Mouse (Mus musculus) fibroblast of lung, adult 2 months (primary cell): ENCODE measurements around the gene Gm28230.

ENCODE experiments used
- DNase-seq: peaks from one replicate; pipeline ENCODE4 v3.0.0-alpha.2; 2011; ENCODE audit warnings: low read depth

Gm28230 gene

DNA sequence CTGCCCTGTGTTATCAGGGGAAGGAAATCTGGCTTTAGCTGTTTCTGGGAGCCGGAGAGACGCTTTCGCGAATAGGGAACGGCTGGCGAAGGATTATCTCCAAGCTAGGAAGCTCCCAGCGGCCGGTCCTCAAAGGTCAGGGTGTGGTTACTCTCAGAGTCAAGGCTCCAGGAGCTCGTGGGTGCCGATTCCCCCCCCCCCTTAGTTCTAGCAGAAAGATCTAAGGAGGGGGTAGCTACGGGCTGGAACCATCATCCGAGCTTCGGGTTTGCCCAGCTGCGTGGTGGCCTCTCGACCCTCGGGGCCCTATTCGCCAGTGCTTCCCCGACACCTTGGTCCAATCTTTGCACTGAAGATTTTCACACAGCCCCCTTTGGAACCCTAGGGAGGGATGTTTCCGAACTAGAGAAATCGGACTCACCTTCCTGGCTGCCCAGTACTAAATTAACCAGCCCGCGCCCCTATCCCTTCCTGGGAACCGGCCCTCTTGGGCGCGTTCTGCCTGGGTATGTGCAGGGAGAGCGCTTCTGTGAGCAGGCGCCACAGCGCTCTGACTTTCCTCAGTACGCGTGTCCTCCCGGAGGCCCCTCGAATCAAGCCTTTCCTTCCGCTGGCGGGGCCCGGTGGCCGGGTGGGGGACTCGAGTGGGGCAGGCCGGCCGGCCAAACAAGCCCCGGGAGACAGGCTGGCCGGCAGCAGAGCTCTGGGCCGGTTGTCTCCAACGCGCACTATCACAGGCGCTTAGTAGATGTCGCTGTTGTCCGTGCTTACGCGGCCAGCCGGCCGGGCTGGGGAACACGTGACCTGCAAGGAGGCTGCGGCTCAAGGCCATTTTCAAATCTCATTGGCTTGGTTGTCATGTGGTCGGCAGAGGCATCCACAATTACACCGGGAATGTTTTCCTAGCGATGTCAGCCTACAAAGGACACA is 35.2 kb upstream of the Gm28230 start, which contains the start of gene Hoxd10:
TSS of gene Hoxd10 (plus strand) at position 903 of the 930 bp plus-strand sequence.
- no peak for DNase-seq

- no peak for DNase-seq
Observed at GRCm38 (mm10) chr2:74691995-74692807, 34.3 kb upstream of the Gm28230 start.

- DNase-seq = no peak
Observed at GRCm38 (mm10) chr2:74692808-74693431, 33.6 kb upstream of the Gm28230 start.

GRCm38 (mm10) chr2:74693432-74693827 is 33.1 kb upstream of the Gm28230 start:
- no peak for DNase-seq

- DNase-seq = no peak
Observed at GRCm38 (mm10) chr2:74694066-74694465, 32.5 kb upstream of the Gm28230 start.

- no peak for DNase-seq
Observed at GRCm38 (mm10) chr2:74695383-74695782, 31.1 kb upstream of the Gm28230 start.

DNA sequence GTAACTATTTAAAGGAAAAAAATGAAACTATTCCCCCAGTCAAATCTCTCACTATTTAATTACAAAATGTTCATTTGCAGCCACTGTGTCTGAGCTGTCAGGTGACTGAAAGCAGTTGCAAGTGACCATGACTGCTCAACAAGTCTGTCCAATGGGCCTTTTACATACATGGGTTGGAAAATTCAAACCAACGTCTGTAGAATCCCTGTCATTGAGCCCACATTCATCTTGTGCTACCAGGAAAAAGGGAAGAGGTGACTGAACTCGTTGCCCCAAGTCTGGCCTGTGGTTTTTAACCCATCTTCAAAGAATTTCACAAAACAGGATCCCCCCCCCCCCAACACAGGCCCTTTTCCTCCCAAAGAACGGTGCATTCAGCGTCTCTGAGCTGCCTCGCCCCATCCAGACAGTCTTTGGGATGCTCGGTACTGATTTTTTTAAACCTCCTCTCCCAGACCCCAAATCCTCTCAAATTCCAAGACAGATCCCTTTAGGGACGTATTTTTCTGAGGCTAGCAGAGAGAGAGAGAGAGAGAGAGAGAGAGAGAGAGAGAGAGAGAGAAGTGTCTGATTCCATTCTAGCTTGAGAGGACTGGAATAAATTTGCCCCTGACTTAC is 30.6 kb upstream of the Gm28230 start:
- DNase-seq = no peak

GRCm38 (mm10) chr2:74696442-74697335 is 29.8 kb upstream of the Gm28230 start:
- no peak for DNase-seq

DNA sequence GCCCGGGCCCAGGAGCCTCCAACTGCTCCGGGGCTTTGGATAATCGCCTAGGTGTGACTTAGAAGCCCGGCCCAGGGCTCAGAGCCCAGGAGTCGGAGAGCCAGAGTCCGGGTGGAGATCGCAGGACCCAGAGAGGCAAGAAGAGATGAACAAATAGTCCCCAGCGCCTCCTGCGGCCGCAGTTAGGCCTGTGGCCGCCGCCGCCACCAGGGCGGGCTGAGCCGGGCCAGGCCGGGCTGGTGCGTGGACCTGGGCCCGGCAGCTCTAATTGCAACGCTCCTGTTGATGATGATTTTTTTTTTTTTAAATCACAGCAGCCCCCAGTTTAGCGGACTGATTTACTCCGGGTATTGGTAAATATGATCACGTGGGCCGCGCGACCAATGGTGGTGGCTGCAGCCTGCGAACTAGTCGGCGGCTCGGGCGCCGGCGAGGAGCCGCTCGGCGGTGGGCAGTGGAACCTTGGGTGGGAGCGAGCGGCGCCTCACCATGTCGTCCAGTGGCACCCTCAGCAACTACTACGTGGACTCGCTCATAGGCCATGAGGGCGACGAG is 28.9 kb upstream of the Gm28230 start, which contains the start of gene Hoxd9:
TSS of gene Hoxd9 (plus strand) at position 161 of the 555 bp plus-strand sequence.
- DNase-seq = no peak

DNA sequence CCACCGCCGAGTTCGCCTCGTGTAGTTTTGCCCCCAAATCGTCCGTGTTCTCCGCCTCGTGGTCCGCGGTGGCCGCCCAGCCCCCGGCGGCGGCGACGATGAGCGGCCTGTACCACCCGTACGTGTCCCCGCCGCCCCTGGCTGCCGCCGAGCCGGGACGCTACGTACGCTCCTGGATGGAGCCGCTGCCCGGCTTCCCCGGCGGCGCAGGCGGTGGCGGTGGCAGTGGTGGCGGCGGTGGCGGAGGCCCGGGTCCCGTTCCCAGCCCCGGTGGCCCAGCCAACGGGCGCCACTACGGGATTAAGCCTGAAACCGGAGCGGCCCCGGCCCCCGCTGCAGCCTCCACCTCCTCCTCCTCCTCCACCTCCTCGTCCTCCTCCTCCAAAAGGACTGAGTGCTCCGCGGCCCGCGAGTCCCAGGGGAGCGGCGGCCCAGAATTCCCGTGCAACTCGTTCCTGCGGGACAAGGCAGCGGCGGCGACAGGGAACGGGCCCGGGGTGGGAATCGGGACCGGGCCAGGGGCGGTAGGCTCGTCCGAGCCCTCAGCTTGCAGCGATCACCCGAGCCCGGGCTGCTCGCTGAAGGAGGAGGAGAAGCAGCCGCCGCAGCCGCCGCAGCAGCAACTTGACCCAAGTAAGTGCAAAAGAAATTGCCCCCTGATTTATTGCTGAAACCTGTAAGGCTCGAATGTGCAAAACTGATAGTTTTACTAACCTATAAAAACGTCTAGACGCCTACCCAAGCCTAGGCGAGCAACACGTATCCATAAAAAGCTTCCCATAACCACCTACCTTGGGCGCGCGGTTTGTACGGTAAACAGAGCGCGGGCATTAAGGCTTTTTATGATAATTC is 28.1 kb upstream of the Gm28230 start:
- DNase-seq = no peak

DNA sequence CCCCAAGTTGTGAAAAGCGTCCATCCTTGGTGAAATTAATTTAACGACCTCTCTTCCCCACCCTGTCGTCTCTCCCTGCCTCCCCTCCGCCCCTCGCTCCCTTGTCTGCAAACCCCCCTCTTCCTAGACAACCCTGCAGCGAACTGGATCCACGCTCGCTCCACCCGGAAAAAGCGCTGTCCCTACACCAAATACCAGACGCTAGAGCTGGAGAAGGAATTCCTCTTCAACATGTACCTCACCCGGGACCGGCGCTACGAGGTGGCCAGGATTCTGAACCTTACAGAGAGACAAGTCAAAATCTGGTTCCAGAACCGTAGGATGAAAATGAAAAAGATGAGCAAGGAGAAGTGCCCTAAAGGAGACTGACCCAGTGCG is 27.5 kb upstream of the Gm28230 start:
- no peak for DNase-seq

GRCm38 (mm10) chr2:74699664-74700545 is 26.6 kb upstream of the Gm28230 start:
- no peak for DNase-seq

DNA sequence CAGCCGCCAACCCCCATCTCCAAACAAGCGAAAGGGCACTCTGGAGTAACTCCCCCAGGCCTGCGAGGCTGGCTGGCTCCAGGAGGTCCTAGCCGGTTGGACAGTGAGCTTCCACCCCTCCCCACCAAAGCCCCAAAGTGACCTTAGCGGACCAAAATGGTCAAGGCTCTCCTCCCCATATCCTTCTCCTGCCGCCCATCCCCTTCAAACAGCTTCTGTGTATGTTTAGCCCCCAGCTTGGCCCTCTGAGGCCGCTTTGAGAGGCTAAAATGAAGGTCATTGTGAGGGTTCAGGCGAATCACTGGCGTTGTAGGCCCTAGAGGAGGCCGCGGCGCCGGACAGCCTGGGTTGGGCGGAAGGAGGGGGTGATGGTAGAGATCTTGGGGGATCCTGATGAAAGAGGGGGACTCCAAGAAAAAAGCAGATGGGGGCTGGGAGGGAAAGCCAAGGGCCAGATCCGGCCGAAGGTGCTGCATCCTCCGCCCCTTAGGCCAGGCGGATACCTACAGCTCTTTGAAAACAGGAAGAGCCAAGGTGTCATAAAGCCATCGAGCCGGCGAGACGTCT is 25.9 kb upstream of the Gm28230 start:
- no peak for DNase-seq

- peak; percentile 10 for DNase-seq
Observed at GRCm38 (mm10) chr2:74701949-74702819, 24.3 kb upstream of the Gm28230 start.

- DNase-seq = no peak
Observed at GRCm38 (mm10) chr2:74702820-74703219, 23.7 kb upstream of the Gm28230 start.

GRCm38 (mm10) chr2:74703317-74703716 is 23.2 kb upstream of the Gm28230 start:
- no peak for DNase-seq

GRCm38 (mm10) chr2:74703720-74704392 is 22.7 kb upstream of the Gm28230 start:
- DNase-seq = no peak
